Mouse (Mus musculus): ENCODE measurements around the gene Hsd11b2. TPM values are rescaled to one million over a fixed set of nuclear protein-coding genes. Genes with fewer than 3 reads are reported as not detected.
"Not testable (repeated sequence)": the region's sequence is repeated elsewhere in the genome, so short reads cannot be mapped to it uniquely, and the experiment has no call there.

Gene Hsd11b2
- total RNA-seq, 2 experiments from 2014 or later = not detected

GRCm38 (mm10) chr8:105554087-105554486, 35.5 kb downstream of the Hsd11b2 start:
- intact Hi-C loops (cut with DNase I) = loop anchor here (1.0 kb wide), 2 partner anchors 22 to 70 kb away; no protein-coding TSS in a partner anchor
- TF ChIP-seq CTCF (IDR thresholded peaks at IDR 0.05) = peak; percentile 95
- Histone ChIP-seq H3K4me3 (no peak overlapping the region), H3K27ac (no peak overlapping the region)
- DNase-seq = peak; percentile 69

GRCm38 (mm10) chr8:105555230-105555629, 36.7 kb downstream of the Hsd11b2 start:
- TF ChIP-seq CTCF (IDR thresholded peaks at IDR 0.05) = no peak
- Histone ChIP-seq H3K27ac (no peak overlapping the region), H3K4me3 (no peak overlapping the region)
- no peak for DNase-seq
- intact Hi-C loops (cut with DNase I) = no loop called here

GRCm38 (mm10) chr8:105562863-105563262, 44.3 kb downstream of the Hsd11b2 start:
- peak overlapping the region; percentile 41; the same call in 1 of the 2 replicates for H3K27ac ChIP-seq
- 0 out of 2 replicates have a peak overlapping the region, but pooled peaks have one; percentile 5 for H3K4me3 ChIP-seq
- no peak for TF ChIP-seq CTCF (IDR thresholded peaks at IDR 0.05)
- DNase-seq = no peak
- intact Hi-C loops (cut with DNase I) = no loop called here

GRCm38 (mm10) chr8:105563871-105564270, 45.3 kb downstream of the Hsd11b2 start:
- Histone ChIP-seq H3K4me3 (no peak overlapping the region; the same call in 1 of the 2 replicates), H3K27ac (peak overlapping the region; percentile 41; the same call in 1 of the 2 replicates)
- intact Hi-C loops (cut with DNase I) = no loop called here
- DNase-seq = peak; percentile 20
- TF ChIP-seq CTCF (IDR thresholded peaks at IDR 0.05) = no peak

- Histone ChIP-seq H3K4me3 (peak overlapping the region; percentile 77), H3K27ac (peak overlapping the region; percentile 97)
- intact Hi-C loops (cut with DNase I) = not testable (repeated sequence)
- peak; percentile 18 for DNase-seq
These were observed 46.1 kb downstream of the Hsd11b2 start for GRCm38 (mm10) chr8:105564573-105565229.

GRCm38 (mm10) chr8:105565401-105565881, 46.9 kb downstream of the Hsd11b2 start:
- intact Hi-C loops (cut with DNase I) = no loop called here
- Histone ChIP-seq H3K27ac (peak overlapping the region; percentile 97), H3K4me3 (peak overlapping the region; percentile 77)
- TF ChIP-seq CTCF (IDR thresholded peaks at IDR 0.05) = peak; percentile 18; the same call in 1 of the 2 replicates
- no peak for DNase-seq

- peak; percentile 90 for TF ChIP-seq CTCF (IDR thresholded peaks at IDR 0.05)
- Histone ChIP-seq H3K4me3 (peak within 1 kb of the TSS; percentile 77), H3K27ac (peak within 1 kb of the TSS; percentile 97)
- DNase-seq = peak; percentile 100
- intact Hi-C loops (cut with DNase I) = loop anchor here (2.0 kb wide), 2 partner anchors 31 to 119 kb away; no protein-coding TSS in a partner anchor
These were observed 47.6 kb downstream of the Hsd11b2 start, which contains the start of gene Atp6v0d1 for GRCm38 (mm10) chr8:105565952-105566702. Atp6v0d1 (minus strand) TSS chr8:105566047.

- H3K4me3 ChIP-seq = peak overlapping the region; percentile 77
- H3K27ac ChIP-seq = peak overlapping the region; percentile 97
- intact Hi-C loops (cut with DNase I) = loop anchor here (2.0 kb wide), 2 partner anchors 30 to 118 kb away; no protein-coding TSS in a partner anchor
- DNase-seq = peak; percentile 42
- TF ChIP-seq CTCF (IDR thresholded peaks at IDR 0.05) = no peak
These were observed 48.4 kb downstream of the Hsd11b2 start for GRCm38 (mm10) chr8:105566703-105567595.

GRCm38 (mm10) chr8:105571810-105572209, 53.3 kb downstream of the Hsd11b2 start:
- Histone ChIP-seq H3K27ac (no peak overlapping the region), H3K4me3 (no peak overlapping the region)
- no peak for DNase-seq
- no peak for TF ChIP-seq CTCF (IDR thresholded peaks at IDR 0.05)
- intact Hi-C loops (cut with DNase I) = no loop called here

- Histone ChIP-seq H3K4me3 (no peak overlapping the region), H3K27ac (no peak overlapping the region)
- peak; percentile 57 for DNase-seq
- intact Hi-C loops (cut with DNase I) = no loop called here
- no peak for TF ChIP-seq CTCF (IDR thresholded peaks at IDR 0.05)
These were observed 54.9 kb downstream of the Hsd11b2 start for GRCm38 (mm10) chr8:105573427-105573826.

Other genes with a start within 250 kb of the Hsd11b2 start
- gene Hsf4, start 249.0 kb upstream of the Hsd11b2 start, total RNA-seq (2021) = 1 to 10 TPM; 6.1 to 8.4 TPM
- gene Nol3, start 242.6 kb upstream of the Hsd11b2 start, total RNA-seq (2021) = 10 to 100 TPM; 27.9 to 32.4 TPM
- under 1 TPM; 0.33 to 0.98 TPM for gene 4931428F04Rik, start 228.9 kb upstream of the Hsd11b2 start, total RNA-seq (2021)
- gene Exoc3l, start 222.7 kb upstream of the Hsd11b2 start, total RNA-seq (2021) = 1 to 10 TPM in 1 of 2 experiments, under 1 TPM in 1; 0.84 to 2.3 TPM
- gene E2f4, start 221.1 kb upstream of the Hsd11b2 start, total RNA-seq (2021) = 10 to 100 TPM; 26.8 to 29.7 TPM
- gene Elmo3, start 213.2 kb upstream of the Hsd11b2 start, total RNA-seq (2021) = 1 to 10 TPM; 1.2 to 1.6 TPM
- gene Lrrc29, start 192.5 kb upstream of the Hsd11b2 start, total RNA-seq (2021) = 1 to 10 TPM in 1 of 2 experiments, under 1 TPM in 1; 0.99 to 1.3 TPM
- 10 to 100 TPM; 20.1 to 24.6 TPM for gene Tmem208, start 192.4 kb upstream of the Hsd11b2 start, total RNA-seq (2021)
- gene Fhod1, start 170.8 kb upstream of the Hsd11b2 start, total RNA-seq (2021) = 10 to 100 TPM; 17.5 to 23.4 TPM
- under 1 TPM; 0.45 to 0.92 TPM for gene Slc9a5, start 169.9 kb upstream of the Hsd11b2 start, total RNA-seq (2021)
- gene Plekhg4, start 145.5 kb upstream of the Hsd11b2 start, total RNA-seq (2021) = not detected
- under 1 TPM in 1 of 2 experiments, not detected in 1; 0.23 TPM for gene Kctd19, start 105.3 kb upstream of the Hsd11b2 start, total RNA-seq (2021)
- under 1 TPM; 0.64 to 0.73 TPM for gene Lrrc36, start 105.2 kb upstream of the Hsd11b2 start, total RNA-seq (2021)
- 10 to 100 TPM; 52.8 to 53.4 TPM for gene Tppp3, start 47.2 kb upstream of the Hsd11b2 start, total RNA-seq (2021)
- gene Zdhhc1, start 21.9 kb upstream of the Hsd11b2 start, total RNA-seq (2021) = 10 to 100 TPM in 1 of 2 experiments, 1 to 10 TPM in 1; 9.6 to 11.2 TPM
- gene Atp6v0d1, start 47.3 kb downstream of the Hsd11b2 start, total RNA-seq (2021) = 10 to 100 TPM; 40.3 to 41.6 TPM
- 10 to 100 TPM; 15.7 to 20.6 TPM for gene Ripor1, start 86.5 kb downstream of the Hsd11b2 start, total RNA-seq (2021)
- 10 to 100 TPM; 33.2 to 42.6 TPM for gene Ctcf, start 117.8 kb downstream of the Hsd11b2 start, total RNA-seq (2021)
- under 1 TPM in 1 of 2 experiments, not detected in 1; 0.75 TPM for gene Agrp, start 118.6 kb downstream of the Hsd11b2 start, total RNA-seq (2021)
- under 1 TPM in 1 of 2 experiments, not detected in 1; 0.17 TPM for gene Carmil2, start 167.5 kb downstream of the Hsd11b2 start, total RNA-seq (2021)
- 1 to 10 TPM; 4.2 to 5.3 TPM for gene Acd, start 182.3 kb downstream of the Hsd11b2 start, total RNA-seq (2021)
- 1 to 10 TPM; 5.0 to 6.0 TPM for gene Pard6a, start 182.4 kb downstream of the Hsd11b2 start, total RNA-seq (2021)
- gene 4933405L10Rik, start 188.9 kb downstream of the Hsd11b2 start, total RNA-seq (2021) = not detected
- gene Enkd1, start 189.5 kb downstream of the Hsd11b2 start, total RNA-seq (2021) = under 1 TPM; 0.47 to 0.69 TPM
- gene Gfod2, start 239.9 kb downstream of the Hsd11b2 start, total RNA-seq (2021) = 1 to 10 TPM; 7.2 to 7.4 TPM